Mouse (Mus musculus) thymus, adult 2 months (tissue): ENCODE measurements around the gene Ager. TPM values are rescaled to one million over a fixed set of nuclear protein-coding genes. Genes with fewer than 3 reads are reported as not detected.

ENCODE experiments used
- DNase-seq: peaks from one replicate; pipeline ENCODE4 v3.0.0; 2021
- H3K27ac ChIP-seq: fragments of 200-500 bp; 2 replicates; pipeline ENCODE4 v1.5.1; 2012; ENCODE audit warnings: low read length, control low read depth; ENCODE audit not compliant: control insufficient read depth, insufficient read depth
- H3K27me3 ChIP-seq: fragments of 200-500 bp; 2 replicates; pipeline ENCODE4 v1.6.1; 2012; ENCODE audit warnings: mild to moderate bottlenecking, low read length, moderate library complexity, mixed read lengths; ENCODE audit not compliant: control insufficient read depth, insufficient read depth
- H3K36me3 ChIP-seq: fragments of 200-500 bp; 2 replicates; pipeline ENCODE4 v1.6.1; 2012; ENCODE audit warnings: mild to moderate bottlenecking, low read length, moderate library complexity; ENCODE audit not compliant: control insufficient read depth, insufficient read depth
- H3K4me1 ChIP-seq: fragments of 200-500 bp; replicated peaks from 2 replicates; pipeline ENCODE4 v1.6.1; 2012; ENCODE audit warnings: low read length; ENCODE audit not compliant: control insufficient read depth, insufficient read depth
- H3K4me3 ChIP-seq: fragments of 200-500 bp; 2 replicates; pipeline ENCODE4 v1.5.1; 2012; ENCODE audit warnings: mild to moderate bottlenecking, low read length, control low read depth, moderate library complexity; ENCODE audit not compliant: control insufficient read depth, insufficient read depth
- CTCF ChIP-seq: fragments of 200-500 bp; IDR thresholded peaks from 2 replicates; pipeline ENCODE4 v1.5.1; 2012; ENCODE audit warnings: mild to moderate bottlenecking, control low read depth, low read length, moderate library complexity, borderline replicate concordance; ENCODE audit not compliant: control insufficient read depth, poor library complexity, insufficient read depth; ENCODE audit errors: extremely low read depth
- POLR2A ChIP-seq: fragments of 200-500 bp; IDR thresholded peaks from 2 replicates; pipeline ENCODE4 v1.6.1; 2012; ENCODE audit warnings: mild to moderate bottlenecking, low read length, control low read depth, moderate library complexity; ENCODE audit not compliant: control insufficient read depth, poor library complexity, insufficient read depth; ENCODE audit errors: extremely low read depth
- WGBS: fragments of 180-500 bp; shearing (Covaris S2); methylation state at CpG from one replicate; pipeline ENCODE4 v1.1.7; 2018; 5-methylcytosine and 5-hydroxymethylcytosine counted together
- polyA plus RNA-seq: library from polyadenylated mRNA; depleted of rRNA; stranded (reverse); fragments of >200 nt; gene quantifications from 2 replicates; pipeline ENCODE4 v1.2.3, GENCODE M21; 2012

Gene Ager
- polyA plus RNA-seq, 1 experiment = 18.8 TPM

GRCm38 (mm10) chr17:34591994-34592375 lies 5.7 kb upstream of the Ager start:
- Histone ChIP-seq H3K27ac (peak overlapping the region; percentile 95), H3K4me1 (peaks cover 25% of the 10 kb centered on the region), H3K4me3 (peak overlapping the region; percentile 76), H3K27me3 (no peaks in the 10 kb centered on the region), H3K36me3 (peaks cover 20% of the 10 kb centered on the region)
- TF ChIP-seq CTCF = peak; percentile 39; the same call in 1 of the 2 replicates
- peak; percentile 65 for TF ChIP-seq POLR2A
- peak; percentile 90 for DNase-seq
- WGBS = 3% methylated on average over 35 of the region's 35 CpGs

GRCm38 (mm10) chr17:34592581-34593549 lies 4.8 kb upstream of the Ager start:
- no peaks in the 10 kb centered on the region for H3K27me3 ChIP-seq
- TF ChIP-seq POLR2A = no peak
- TF ChIP-seq CTCF = no peak
- peaks cover 20% of the 10 kb centered on the region for H3K36me3 ChIP-seq
- peak; percentile 40 for DNase-seq
- 3% methylated on average over 32 of the region's 32 CpGs for WGBS
- H3K4me3 ChIP-seq = peak overlapping the region; percentile 76
- peak overlapping the region; percentile 74 for H3K27ac ChIP-seq
- peaks cover 24% of the 10 kb centered on the region for H3K4me1 ChIP-seq

- Histone ChIP-seq H3K4me1 (peaks cover 18% of the 10 kb centered on the region), H3K27me3 (no peaks in the 10 kb centered on the region), H3K36me3 (peaks cover 20% of the 10 kb centered on the region), H3K27ac (no peak overlapping the region), H3K4me3 (no peak overlapping the region)
- WGBS = 83% methylated on average over 34 of the region's 34 CpGs
- no peak for DNase-seq
- no peak for TF ChIP-seq CTCF
- TF ChIP-seq POLR2A = no peak
Observed at GRCm38 (mm10) chr17:34593752-34594525, 3.7 kb upstream of the Ager start.

- Histone ChIP-seq H3K27me3 (no peaks in the 10 kb centered on the region), H3K27ac (no peak overlapping the region), H3K4me3 (no peak overlapping the region), H3K36me3 (peaks cover 20% of the 10 kb centered on the region), H3K4me1 (peaks cover 15% of the 10 kb centered on the region)
- WGBS = 91% methylated on average over 8 of the region's 8 CpGs
- no peak for TF ChIP-seq CTCF
- no peak for TF ChIP-seq POLR2A
- no peak for DNase-seq
Observed at GRCm38 (mm10) chr17:34596098-34596497, 1.6 kb upstream of the Ager start.

- H3K36me3 ChIP-seq = peaks cover 12% of the 10 kb centered on the region
- no peak for DNase-seq
- H3K27ac ChIP-seq = no peak overlapping the region
- peaks cover 14% of the 10 kb centered on the region for H3K4me1 ChIP-seq
- no peak overlapping the region for H3K4me3 ChIP-seq
- TF ChIP-seq CTCF (no peak), POLR2A (no peak)
- no peaks in the 10 kb centered on the region for H3K27me3 ChIP-seq
- WGBS = 93% methylated on average over 9 of the region's 9 CpGs
Observed at GRCm38 (mm10) chr17:34599891-34600290, 2.2 kb downstream of the Ager start.

- Histone ChIP-seq H3K36me3 (no peaks in the 10 kb centered on the region), H3K27me3 (no peaks in the 10 kb centered on the region), H3K4me1 (peaks cover 25% of the 10 kb centered on the region), H3K27ac (no peak overlapping the region), H3K4me3 (no peak overlapping the region)
- DNase-seq = no peak
- WGBS = 94% methylated on average over 12 of the region's 12 CpGs
- TF ChIP-seq CTCF (no peak), POLR2A (no peak)
Observed at GRCm38 (mm10) chr17:34601796-34602195, 4.1 kb downstream of the Ager start.

- Histone ChIP-seq H3K4me3 (peak within 1 kb of the TSS; percentile 87), H3K36me3 (no peaks in the 10 kb centered on the region), H3K4me1 (peaks cover 32% of the 10 kb centered on the region), H3K27ac (peak within 1 kb of the TSS; percentile 84), H3K27me3 (no peaks in the 10 kb centered on the region)
- DNase-seq = peak; percentile 97
- TF ChIP-seq POLR2A = peak; percentile 47
- no peak for TF ChIP-seq CTCF
- WGBS = 1% methylated on average over 30 of the region's 30 CpGs
Observed at GRCm38 (mm10) chr17:34603375-34604060, 5.9 kb downstream of the Ager start, which contains the start of gene Rnf5. Rnf5 (minus strand) TSS chr17:34603690.
